Mouse (Mus musculus) CH12.LX (cell line): ENCODE results near the gene Dgkq. TPM values are rescaled to one million over a fixed set of nuclear protein-coding genes. Genes with fewer than 3 reads are reported as not detected.
A peak's percentile ranks its signal among the peaks of the same experiment; 100 is the strongest.
"Not testable (repeated sequence)": the region's sequence is repeated elsewhere in the genome, so short reads cannot be mapped to it uniquely, and the experiment has no call there.

ENCODE experiments used
- DNase-seq: peaks from one replicate; pipeline ENCODE4 v3.0.0-alpha.2; 2013; ENCODE audit errors: extremely low read depth
- H3K27ac ChIP-seq: 2 replicates; pipeline ENCODE4 v1.5.1; 2012; ENCODE audit warnings: low read depth, mild to moderate bottlenecking, control low read depth, moderate library complexity; ENCODE audit not compliant: insufficient read depth
- H3K27me3 ChIP-seq: replicated peaks from 2 replicates; pipeline ENCODE3; 2012; ENCODE audit warnings: inconsistent platforms
- H3K36me3 ChIP-seq, 2 experiments: replicated peaks in 1 of 2; 2 replicates each; pipeline versions ENCODE3 to v1.6.1; 2012; ENCODE audit warnings: inconsistent platforms in 1 of 2, low read length in 1 of 2, mild to moderate bottlenecking in 1 of 2, mixed read lengths in 1 of 2, moderate library complexity in 1 of 2; ENCODE audit not compliant: control insufficient read depth in 1 of 2, insufficient read depth in 1 of 2
- H3K4me1 ChIP-seq, 2 experiments: 2 replicates each; pipeline ENCODE4 v1.6.1; 2012; ENCODE audit warnings: inconsistent platforms in 1 of 2, moderate library complexity in 1 of 2; ENCODE audit not compliant: insufficient read depth in 2 of 2, control insufficient read depth in 1 of 2
- H3K4me2 ChIP-seq: 2 replicates; pipeline ENCODE4 v1.6.1; 2012; ENCODE audit warnings: low read depth, mild to moderate bottlenecking, control low read depth; ENCODE audit not compliant: poor library complexity, insufficient read depth, severe bottlenecking
- H3K4me3 ChIP-seq, 3 experiments: fragments of 150-350 bp in 1 of 3; sonication (generic) in 1 of 3; replicated peaks in 1 of 3; 2 replicates each; pipeline versions ENCODE3 to v1.5.1; 2011 to 2012; ENCODE audit warnings: low read depth in 2 of 3, low read length in 2 of 3, mild to moderate bottlenecking in 2 of 3, moderate library complexity in 2 of 3, control low read depth in 1 of 3, improper control_type of control experiment in 1 of 3, inconsistent platforms in 1 of 3, mixed read lengths in 1 of 3; ENCODE audit not compliant: poor library complexity in 1 of 3
- H3K79me2 ChIP-seq: replicated peaks from 2 replicates; pipeline ENCODE4 v1.6.1; 2012; ENCODE audit warnings: mild to moderate bottlenecking, moderate library complexity; ENCODE audit not compliant: control insufficient read depth, poor library complexity, insufficient read depth, severe bottlenecking; ENCODE audit errors: extremely low read depth
- H3K9ac ChIP-seq: 2 replicates; pipeline ENCODE4 v1.6.1; 2012; ENCODE audit warnings: low read depth, mild to moderate bottlenecking, control low read depth, moderate library complexity; ENCODE audit not compliant: insufficient read depth
- H3K9me3 ChIP-seq: replicated peaks from 2 replicates; pipeline ENCODE3; 2012; ENCODE audit warnings: low read length, inconsistent platforms, mixed read lengths
- CHD1 ChIP-seq: IDR thresholded peaks from 2 replicates; pipeline ENCODE4 v1.6.1; 2012; ENCODE audit warnings: low read depth, low read length, improper control_type of control experiment, inconsistent platforms
- CHD2 ChIP-seq: IDR thresholded peaks from 2 replicates; pipeline ENCODE4 v1.6.1; 2011; ENCODE audit warnings: low read length, improper control_type of control experiment
- CTCF ChIP-seq, 2 experiments: IDR thresholded peaks in 1 of 2; conservative IDR thresholded peaks in 1 of 2; 2 replicates each; pipeline ENCODE4 v1.5.1; 2011 to 2012; ENCODE audit warnings: low read depth in 2 of 2, low read length in 2 of 2, improper control_type of control experiment in 1 of 2, inconsistent platforms in 1 of 2, mild to moderate bottlenecking in 1 of 2, moderate library complexity in 1 of 2
- ELF1 ChIP-seq: IDR thresholded peaks from 2 replicates; pipeline ENCODE4 v1.6.1; 2014; ENCODE audit warnings: low read depth, mild to moderate bottlenecking, inconsistent platforms, low read length, improper control_type of control experiment
- EP300 ChIP-seq: IDR thresholded peaks from 2 replicates; pipeline ENCODE4 v1.6.1; 2011; ENCODE audit warnings: low read length, improper control_type of control experiment
- ETS1 ChIP-seq: conservative IDR thresholded peaks from 2 replicates; pipeline ENCODE4 v1.6.1; 2012; ENCODE audit warnings: low read depth, mild to moderate bottlenecking, inconsistent platforms, low read length, improper control_type of control experiment, moderate library complexity
- IRF4 ChIP-seq: IDR thresholded peaks from 2 replicates; pipeline ENCODE4 v1.6.1; 2014; ENCODE audit warnings: low read depth, mild to moderate bottlenecking, inconsistent platforms, low read length, improper control_type of control experiment
- JUN ChIP-seq: IDR thresholded peaks from 2 replicates; pipeline ENCODE4 v1.6.1; 2011; ENCODE audit warnings: low read depth, mild to moderate bottlenecking, low read length, improper control_type of control experiment, moderate library complexity; ENCODE audit not compliant: insufficient read depth
- MXI1 ChIP-seq: IDR thresholded peaks from 2 replicates; pipeline ENCODE4 v1.6.1; 2011; ENCODE audit warnings: mild to moderate bottlenecking, low read depth, low read length, improper control_type of control experiment
- NELFE ChIP-seq: IDR thresholded peaks from 2 replicates; pipeline ENCODE4 v1.6.1; 2011; ENCODE audit warnings: low read depth, low read length, improper control_type of control experiment
- RCOR1 ChIP-seq: conservative IDR thresholded peaks from 2 replicates; pipeline ENCODE4 v1.6.1; 2012; ENCODE audit warnings: low read depth, mild to moderate bottlenecking, inconsistent platforms, low read length, improper control_type of control experiment
- SMC3 ChIP-seq: IDR thresholded peaks from 2 replicates; pipeline ENCODE4 v1.6.1; 2011; ENCODE audit warnings: low read depth, low read length, improper control_type of control experiment
- TCF12 ChIP-seq: IDR thresholded peaks from 2 replicates; pipeline ENCODE4 v1.6.1; 2014; ENCODE audit warnings: low read depth, mild to moderate bottlenecking, inconsistent platforms, low read length, improper control_type of control experiment
- USF2 ChIP-seq: conservative IDR thresholded peaks from 2 replicates; pipeline ENCODE4 v1.6.1; 2011; ENCODE audit warnings: low read depth, low read length, improper control_type of control experiment
- ZC3H11A ChIP-seq: IDR thresholded peaks from 2 replicates; pipeline ENCODE4 v1.6.1; 2012; ENCODE audit warnings: low read depth, mild to moderate bottlenecking, inconsistent platforms, low read length, improper control_type of control experiment
- ZKSCAN1 ChIP-seq: IDR thresholded peaks from 2 replicates; pipeline ENCODE4 v1.6.1; 2012; ENCODE audit warnings: low read depth, inconsistent platforms, low read length, improper control_type of control experiment, borderline replicate concordance
- ZNF384 ChIP-seq: IDR thresholded peaks from 2 replicates; pipeline ENCODE4 v1.6.1; 2012; ENCODE audit warnings: low read depth, low read length, improper control_type of control experiment, inconsistent platforms
- dilution Hi-C: fragments of 300-500 bp; cut with MboI; formaldehyde crosslinking; loops from 2 replicates; pipeline ENCODE4 v1.14.3; 2020; ENCODE audit warnings: low sequenced_read_pairs; ENCODE audit not compliant: extremely low pct_unique_long_range_greater_than_20kb, extremely low pct_ligation_motif_present
- in situ Hi-C: fragments of 300-500 bp; cut with MboI; formaldehyde crosslinking; loops from 3 replicates; pipeline ENCODE4 v1.14.3; 2019; ENCODE audit warnings: low sequenced_read_pairs, low pct_ligation_motif_present, low pct_unique_long_range_greater_than_20kb, mixed read lengths
- polyA plus RNA-seq: library from polyadenylated mRNA; unstranded; fragments of >175 nt; gene quantifications from 2 replicates; pipeline ENCODE4 v1.2.1, GENCODE M21; 2012; ENCODE audit warnings: low read depth; ENCODE audit not compliant: insufficient read length
- total RNA-seq, 2 experiments: library from RNA; depleted of rRNA; stranded (reverse); fragments of 300-350 nt in 1 of 2; fragments of >200 nt in 1 of 2; gene quantifications; 2 replicates each; pipeline ENCODE4 v1.2.3; 2012 to 2014

The Dgkq gene
- total and polyA plus RNA-seq, 3 experiments: 3.7 to 8.5 (median 4.4) TPM

- H3K79me2 ChIP-seq, H3K27me3 ChIP-seq, H3K4me2 ChIP-seq, H3K9ac ChIP-seq, dilution Hi-C loops, H3K9me3 ChIP-seq, DNase-seq, in situ Hi-C loops, H3K27ac ChIP-seq, H3K4me3 ChIP-seq: not testable (repeated sequence)
- TF ChIP-seq ZNF384: peak; percentile 45; the same call in 1 of the 2 replicates
- H3K36me3 ChIP-seq: peaks cover 7 to 17% of the 10 kb centered on the region in 2 experiments
- peaks cover 4 to 11% of the 10 kb centered on the region in 2 experiments; a peak in 3 of 4 replicates for H3K4me1 ChIP-seq
Measured at GRCm38 (mm10) chr5:108634088-108634487, 35.4 kb downstream of the Dgkq start.

DNA sequence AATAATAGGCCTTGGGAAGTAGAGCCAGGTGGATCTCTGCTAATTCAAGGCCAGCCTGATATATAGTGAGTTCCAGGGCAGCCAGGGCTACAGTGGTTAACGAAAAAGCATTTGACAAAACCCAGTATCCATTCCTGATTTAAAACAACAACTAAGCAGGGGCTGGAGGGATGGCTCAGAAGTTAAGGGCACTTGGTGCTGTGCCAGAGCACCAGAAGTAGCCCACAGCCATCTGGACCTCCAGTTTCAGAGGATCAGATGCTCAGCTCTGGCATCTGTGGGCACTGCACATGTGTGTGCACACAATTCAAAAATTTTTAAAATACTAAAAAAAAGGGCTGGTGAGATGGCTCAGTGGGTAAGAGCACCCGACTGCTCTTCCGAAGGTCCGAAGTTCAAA is 35.8 kb downstream of the Dgkq start:
- TF ChIP-seq MXI1: no peak
- no peak for TF ChIP-seq IRF4
- no peak for TF ChIP-seq ZC3H11A
- TF ChIP-seq ELF1: no peak
- TF ChIP-seq CTCF (conservative IDR thresholded peaks at IDR 0.05 in 1 of 2, IDR thresholded peaks at IDR 0.05 in 1 of 2; ENCODE audit: low read depth in 2 of 2, low read length in 2 of 2): no peak
- no peak for TF ChIP-seq EP300
- TF ChIP-seq NELFE: no peak
- no peak for TF ChIP-seq JUN
- no peak for TF ChIP-seq CHD2
- no peak for TF ChIP-seq USF2
- TF ChIP-seq SMC3: no peak
- TF ChIP-seq CHD1: no peak
- no peak for TF ChIP-seq RCOR1
- no peak for TF ChIP-seq ZKSCAN1
- no peak for TF ChIP-seq ETS1
- TF ChIP-seq TCF12: no peak
- dilution Hi-C loops (no loop called here), in situ Hi-C loops (no loop called here)
- Histone ChIP-seq H3K27ac (no peak overlapping the region), H3K36me3 (peaks cover 7 to 17% of the 10 kb centered on the region in 2 experiments), H3K4me2 (no peak overlapping the region), H3K4me1 (peaks cover 4 to 11% of the 10 kb centered on the region in 2 experiments; a peak in 3 of 4 replicates), H3K9ac (no peak overlapping the region), H3K79me2 (peaks cover 8% of the 10 kb centered on the region), H3K27me3 (no peaks in the 10 kb centered on the region), H3K4me3 (no peak overlapping the region), H3K9me3 (no peaks in the 10 kb centered on the region)
- no peak for DNase-seq
